Mouse (Mus musculus) midbrain, embryonic 16.5 days (tissue): ENCODE measurements around the gene Tead1. TPM values are rescaled to one million over a fixed set of nuclear protein-coding genes. Genes with fewer than 3 reads are reported as not detected.

ENCODE experiments used
- ATAC-seq: fragments of 200-750 bp; cut with Nextera tagmentation; 2 replicates; pipeline ENCODE4 v1.8.0; 2017; ENCODE audit warnings: moderate TSS enrichment
- H3K27ac ChIP-seq: fragments of 300-500 bp; sonication (generic); 2 replicates; pipeline ENCODE4 v1.5.1; 2014; ENCODE audit warnings: mild to moderate bottlenecking, low read length, mixed read lengths
- H3K27me3 ChIP-seq: fragments of 300-500 bp; sonication (generic); 2 replicates; pipeline ENCODE4 v1.6.1; 2014; ENCODE audit warnings: low read depth, low read length, mixed read lengths; ENCODE audit not compliant: control insufficient read depth, insufficient read depth
- H3K36me3 ChIP-seq: fragments of 300-500 bp; sonication (generic); 2 replicates; pipeline ENCODE4 v1.6.1; 2014; ENCODE audit warnings: mild to moderate bottlenecking, low read length, moderate library complexity, mixed read lengths; ENCODE audit not compliant: control insufficient read depth, insufficient read depth
- H3K4me1 ChIP-seq: fragments of 300-500 bp; sonication (generic); 2 replicates; pipeline ENCODE4 v1.6.1; 2014; ENCODE audit warnings: mild to moderate bottlenecking, low read length, mixed read lengths; ENCODE audit not compliant: control insufficient read depth, insufficient read depth
- H3K4me2 ChIP-seq: fragments of 300-500 bp; sonication (generic); 2 replicates; pipeline ENCODE4 v1.6.1; 2014; ENCODE audit warnings: mild to moderate bottlenecking, low read length, mixed read lengths
- H3K4me3 ChIP-seq: fragments of 300-500 bp; sonication (generic); 2 replicates; pipeline ENCODE4 v1.5.1; 2014; ENCODE audit warnings: low read depth, mild to moderate bottlenecking, low read length, moderate library complexity, mixed read lengths
- H3K9ac ChIP-seq: fragments of 300-500 bp; sonication (generic); 2 replicates; pipeline ENCODE4 v1.6.1; 2014; ENCODE audit warnings: low read depth, low read length, mixed read lengths
- H3K9me3 ChIP-seq: fragments of 300-500 bp; sonication (generic); replicated peaks from 2 replicates; pipeline ENCODE4 v1.6.1; 2014; ENCODE audit warnings: mild to moderate bottlenecking, low read length, mixed read lengths; ENCODE audit not compliant: control insufficient read depth, poor library complexity, severe bottlenecking
- WGBS: fragments of 180-500 bp; shearing (Covaris S2); extraction: QIAGEN DNeasy Blood & Tissue Kit; methylation state at CpG from one replicate; pipeline ENCODE4 v1.1.7; 2014; 5-methylcytosine and 5-hydroxymethylcytosine counted together
- microRNA-seq: library from miRNA; unstranded; fragments of <30 nt; microRNA quantifications from one replicate; pipeline ENCODE4, GENCODE M21; 2017
- polyA plus RNA-seq: library from polyadenylated mRNA; unstranded; fragments of >200 nt; fragmentation: Nextera tagmentation; extraction: Ambion mirVana; gene quantifications from 2 replicates; pipeline ENCODE4 v1.2.1, GENCODE M21; 2015

Tead1 gene
- polyA plus RNA-seq, 1 experiment from 2014 or later: 12.5 TPM

- Histone ChIP-seq H3K27me3 (peaks cover 34% of the 10 kb centered on the region), H3K4me1 (peaks cover 7% of the 10 kb centered on the region), H3K4me3 (peak overlapping the region; percentile 44), H3K9ac (peak overlapping the region; percentile 61), H3K27ac (no peak overlapping the region), H3K4me2 (peak overlapping the region; percentile 67), H3K9me3 (no peaks in the 10 kb centered on the region), H3K36me3 (no peaks in the 10 kb centered on the region)
- ATAC-seq: peak; percentile 70
- 1% methylated on average over 82 of the region's 82 CpGs for WGBS
Observed at GRCm38 (mm10) chr7:112954351-112955102, 275.4 kb downstream of the Tead1 start.

DNA sequence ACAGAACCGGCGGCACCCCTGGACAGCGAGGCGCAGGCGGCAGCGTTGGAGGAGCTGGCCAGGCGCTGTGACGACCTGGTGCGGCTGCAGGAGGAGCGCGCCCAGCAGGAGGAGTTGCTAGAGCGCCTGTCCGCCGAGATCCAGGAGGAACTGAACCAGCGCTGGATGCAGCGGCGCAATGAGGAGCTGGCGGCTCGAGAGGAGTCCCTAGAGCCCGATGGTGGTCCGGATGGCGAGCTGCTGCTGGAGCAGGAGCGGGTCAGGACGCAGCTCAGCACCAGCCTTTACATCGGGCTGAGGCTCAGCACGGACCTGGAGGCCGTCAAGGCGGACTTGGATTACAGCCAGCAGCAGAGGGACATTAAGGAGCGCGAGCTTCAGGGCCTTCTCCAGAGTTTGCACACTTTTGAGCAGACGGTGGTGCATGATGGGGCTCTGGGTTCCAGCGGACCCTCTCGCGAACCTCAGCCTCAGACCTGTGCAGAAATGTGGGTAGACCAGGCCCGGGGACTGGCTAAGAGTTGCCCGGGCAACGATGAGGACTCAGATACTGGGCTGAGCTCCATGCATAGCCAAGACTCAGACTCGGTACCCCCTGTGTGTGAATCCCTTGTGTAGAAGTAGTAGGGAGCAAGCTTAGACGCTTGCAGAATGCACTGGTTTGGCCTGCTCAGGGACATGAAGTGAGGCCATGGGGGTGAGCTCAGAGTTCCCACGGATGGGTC, 276.1 kb downstream of the Tead1 start:
- H3K4me3 ChIP-seq: peak overlapping the region; percentile 44
- peak overlapping the region; percentile 28; the same call in 1 of the 2 replicates for H3K27ac ChIP-seq
- H3K9me3 ChIP-seq: no peaks in the 10 kb centered on the region
- WGBS: 2% methylated on average over 40 of the region's 40 CpGs
- H3K36me3 ChIP-seq: no peaks in the 10 kb centered on the region
- H3K4me1 ChIP-seq: peaks cover 7% of the 10 kb centered on the region
- peak; percentile 80 for ATAC-seq
- H3K4me2 ChIP-seq: peak overlapping the region; percentile 67
- H3K27me3 ChIP-seq: peaks cover 34% of the 10 kb centered on the region
- peak overlapping the region; percentile 61 for H3K9ac ChIP-seq

DNA sequence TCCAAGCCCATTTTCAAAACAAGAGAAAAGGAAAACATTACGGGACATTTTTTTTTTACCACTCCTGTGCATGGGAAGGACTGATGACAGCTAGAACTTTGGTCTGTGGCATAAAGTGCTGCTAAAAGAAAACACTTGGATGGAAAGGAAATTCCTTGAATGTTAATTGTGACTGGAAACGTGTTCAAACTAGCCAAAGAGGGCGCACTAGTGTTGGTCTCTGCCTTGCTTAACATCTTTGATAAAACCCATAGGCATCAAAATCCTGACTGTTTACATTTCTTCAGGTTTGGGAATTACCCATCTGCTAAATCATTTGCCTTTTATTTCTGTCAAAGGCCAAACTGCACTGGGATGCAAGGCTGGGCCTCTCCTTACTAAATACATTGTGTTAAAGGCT, 276.8 kb downstream of the Tead1 start:
- H3K9ac ChIP-seq: no peak overlapping the region
- H3K4me2 ChIP-seq: peak overlapping the region; percentile 67; the same call in 1 of the 2 replicates
- H3K4me3 ChIP-seq: peak overlapping the region; percentile 44
- H3K4me1 ChIP-seq: peaks cover 7% of the 10 kb centered on the region
- H3K9me3 ChIP-seq: no peaks in the 10 kb centered on the region
- ATAC-seq: no peak
- WGBS: 42% methylated on average over 3 of the region's 3 CpGs
- no peak overlapping the region for H3K27ac ChIP-seq
- H3K36me3 ChIP-seq: no peaks in the 10 kb centered on the region
- H3K27me3 ChIP-seq: peaks cover 34% of the 10 kb centered on the region

Small RNA genes lying within 50 kb of the gene (microRNA-seq; reads per million reads assigned to microRNA genes)
- gene Gm44462: not detected
